Mouse (Mus musculus) testis, adult 2 months (tissue): ENCODE measurements around the gene Mpv17.

Experiments
- CTCF ChIP-seq: fragments of 200-500 bp; IDR thresholded peaks from 2 replicates; pipeline ENCODE4 v1.5.1; 2012; ENCODE audit warnings: low read depth, mild to moderate bottlenecking, inconsistent platforms, low read length, moderate library complexity; ENCODE audit not compliant: control insufficient read depth, insufficient read depth, insufficient replicate concordance
- POLR2A ChIP-seq: fragments of 200-500 bp; IDR thresholded peaks from 2 replicates; pipeline ENCODE4 v1.6.1; 2012; ENCODE audit warnings: low read depth, mild to moderate bottlenecking, inconsistent platforms, low read length, moderate library complexity; ENCODE audit not compliant: control insufficient read depth

DNA sequence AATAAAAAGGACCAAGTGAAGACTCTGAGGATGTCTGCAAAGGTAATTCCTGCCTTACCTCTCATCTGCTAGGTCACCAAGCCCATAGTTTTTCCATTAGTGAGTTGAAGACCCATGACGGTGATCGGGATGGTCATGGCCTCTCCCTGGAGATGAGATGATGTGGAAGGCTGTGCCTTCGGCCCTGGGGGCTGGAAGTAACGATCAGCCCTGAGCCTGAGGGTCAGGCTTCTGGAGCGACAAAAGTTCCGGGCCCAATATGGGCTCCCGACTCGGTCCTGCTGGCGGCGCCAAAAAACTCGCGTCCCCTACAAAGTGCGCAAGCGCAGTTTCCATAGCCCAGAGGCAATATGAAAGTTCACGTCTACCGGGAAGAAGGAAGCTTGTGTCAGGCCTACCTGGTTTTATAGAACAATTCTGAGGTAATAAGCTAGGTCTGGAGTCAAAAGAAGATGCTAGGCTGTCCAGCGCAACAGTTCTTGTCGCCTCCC, 46.0 kb downstream of the Mpv17 start, which contains the start of gene Slc30a3:
- TF ChIP-seq CTCF (no peak), POLR2A (peak; percentile 66)
